Mouse (Mus musculus) limb, embryonic 11.5 days (tissue): ENCODE results near the gene Slc17a1. TPM values are rescaled to one million over a fixed set of nuclear protein-coding genes. Genes with fewer than 3 reads are reported as not detected.

ENCODE experiments used
- ATAC-seq: fragments of 200-750 bp; cut with Nextera tagmentation; 2 replicates; pipeline ENCODE4 v1.8.0; 2017; ENCODE audit warnings: low read depth; ENCODE audit not compliant: insufficient number of reproducible peaks, low FRiP score, low TSS enrichment
- DNase-seq: peaks from one replicate; pipeline ENCODE4 v3.0.0-alpha.2; 2015; ENCODE audit warnings: low spot score
- H3K27ac ChIP-seq: fragments of 300-500 bp; sonication (generic); replicated peaks from 2 replicates; pipeline ENCODE4 v1.5.1; 2014; ENCODE audit warnings: low read depth, mild to moderate bottlenecking, low read length
- H3K27me3 ChIP-seq: fragments of 300-500 bp; sonication (generic); 2 replicates; pipeline ENCODE4 v1.6.1; 2014; ENCODE audit warnings: mild to moderate bottlenecking, low read length, mixed read lengths; ENCODE audit not compliant: control insufficient read depth, insufficient read depth
- H3K36me3 ChIP-seq: fragments of 300-500 bp; sonication (generic); 2 replicates; pipeline ENCODE4 v1.6.1; 2014; ENCODE audit warnings: mild to moderate bottlenecking, low read length, moderate library complexity, mixed read lengths; ENCODE audit not compliant: control insufficient read depth, insufficient read depth
- H3K4me1 ChIP-seq: fragments of 300-500 bp; sonication (generic); 2 replicates; pipeline ENCODE4 v1.6.1; 2014; ENCODE audit warnings: low read length, mixed read lengths; ENCODE audit not compliant: control insufficient read depth, insufficient read depth
- H3K4me2 ChIP-seq: fragments of 300-500 bp; sonication (generic); 2 replicates; pipeline ENCODE4 v1.6.1; 2014; ENCODE audit warnings: low read depth, mild to moderate bottlenecking, moderate library complexity; ENCODE audit not compliant: severe bottlenecking
- H3K4me3 ChIP-seq: fragments of 300-500 bp; sonication (generic); 2 replicates; pipeline ENCODE4 v1.5.1; 2014; ENCODE audit warnings: low read depth, low read length
- H3K9ac ChIP-seq: fragments of 300-500 bp; sonication (generic); 2 replicates; pipeline ENCODE4 v1.6.1; 2014; ENCODE audit warnings: mild to moderate bottlenecking, low read length
- H3K9me3 ChIP-seq: fragments of 300-500 bp; sonication (generic); 2 replicates; pipeline ENCODE4 v1.6.1; 2016; ENCODE audit warnings: low read length; ENCODE audit not compliant: control insufficient read depth
- WGBS: fragments of 180-500 bp; shearing (Covaris S2); extraction: QIAGEN DNeasy Blood & Tissue Kit; methylation state at CpG from one replicate; pipeline ENCODE4 v1.1.7; 2014; 5-methylcytosine and 5-hydroxymethylcytosine counted together
- polyA plus RNA-seq: library from polyadenylated mRNA; unstranded; fragments of >200 nt; fragmentation: Nextera tagmentation; extraction: Ambion mirVana; gene quantifications from 2 replicates; pipeline ENCODE4 v1.2.1, GENCODE M21; 2014

Slc17a1 gene
- polyA plus RNA-seq, 1 experiment from 2014 or later: not detected

GRCm38 (mm10) chr13:23849299-23849698 lies 18.3 kb upstream of the Slc17a1 start:
- Histone ChIP-seq H3K9ac (no peak overlapping the region), H3K27me3 (no peaks in the 10 kb centered on the region), H3K27ac (no peak overlapping the region), H3K4me2 (no peak overlapping the region), H3K36me3 (no peaks in the 10 kb centered on the region), H3K4me3 (no peak overlapping the region), H3K9me3 (no peaks in the 10 kb centered on the region), H3K4me1 (no peaks in the 10 kb centered on the region; the same call in 1 of the 2 replicates)
- no peak for ATAC-seq
- no peak for DNase-seq
- 89% methylated on average over 2 of the region's 2 CpGs for WGBS

- Histone ChIP-seq H3K36me3 (no peaks in the 10 kb centered on the region), H3K4me3 (no peak overlapping the region), H3K9me3 (no peaks in the 10 kb centered on the region), H3K4me2 (no peak overlapping the region), H3K27ac (no peak overlapping the region), H3K4me1 (no peaks in the 10 kb centered on the region), H3K27me3 (no peaks in the 10 kb centered on the region), H3K9ac (no peak overlapping the region)
- ATAC-seq: no peak
- WGBS: 71% methylated on average over 3 of the region's 3 CpGs
- DNase-seq: no peak
Observed at GRCm38 (mm10) chr13:23856401-23856800, 11.1 kb upstream of the Slc17a1 start.

DNA sequence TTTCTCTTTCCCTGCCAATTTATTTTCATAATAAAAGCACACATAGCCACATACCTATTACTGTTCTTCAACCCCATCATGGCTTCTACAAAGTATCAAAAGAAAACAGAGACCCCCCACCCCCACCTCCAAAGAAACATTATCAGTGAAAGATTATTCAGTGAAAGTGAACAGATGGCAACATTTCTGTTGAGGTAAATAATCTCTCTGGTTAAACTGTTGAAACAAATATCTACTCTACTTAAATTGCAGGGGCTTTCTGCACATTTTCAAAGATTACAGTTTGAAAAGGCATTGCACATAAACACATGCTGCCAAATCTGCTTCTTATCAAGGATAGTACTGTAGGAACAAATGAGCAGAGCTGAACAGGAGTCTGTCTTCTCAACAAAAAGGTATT lies 5.7 kb upstream of the Slc17a1 start:
- H3K27ac ChIP-seq: no peak overlapping the region
- H3K36me3 ChIP-seq: no peaks in the 10 kb centered on the region
- no peak for DNase-seq
- H3K4me3 ChIP-seq: no peak overlapping the region
- ATAC-seq: no peak
- H3K9ac ChIP-seq: no peak overlapping the region
- no peak overlapping the region for H3K4me2 ChIP-seq
- no peaks in the 10 kb centered on the region for H3K9me3 ChIP-seq
- H3K4me1 ChIP-seq: no peaks in the 10 kb centered on the region
- no peaks in the 10 kb centered on the region for H3K27me3 ChIP-seq

- no peak for DNase-seq
- no peak overlapping the region for H3K4me2 ChIP-seq
- WGBS: 93% methylated on average over 9 of the region's 9 CpGs
Observed at GRCm38 (mm10) chr13:23864711-23865110, 2.8 kb upstream of the Slc17a1 start.

GRCm38 (mm10) chr13:23866086-23866710 lies 1.4 kb upstream of the Slc17a1 start:
- no peak overlapping the region for H3K9ac ChIP-seq
- H3K4me1 ChIP-seq: no peaks in the 10 kb centered on the region
- ATAC-seq: no peak
- H3K4me2 ChIP-seq: no peak overlapping the region
- no peak overlapping the region for H3K4me3 ChIP-seq
- H3K27me3 ChIP-seq: no peaks in the 10 kb centered on the region
- H3K27ac ChIP-seq: no peak overlapping the region
- WGBS: 82% methylated on average over 9 of the region's 9 CpGs
- DNase-seq: no peak
- H3K36me3 ChIP-seq: no peaks in the 10 kb centered on the region
- no peaks in the 10 kb centered on the region for H3K9me3 ChIP-seq

More at GRCm38 (mm10) chr13:23864711-23865110, 2.8 kb upstream of the Slc17a1 start:
- Histone ChIP-seq H3K4me1 (no peaks in the 10 kb centered on the region), H3K27ac (no peak overlapping the region), H3K27me3 (no peaks in the 10 kb centered on the region), H3K9ac (no peak overlapping the region), H3K4me3 (no peak overlapping the region), H3K9me3 (no peaks in the 10 kb centered on the region), H3K36me3 (no peaks in the 10 kb centered on the region)
- no peak for ATAC-seq

DNA sequence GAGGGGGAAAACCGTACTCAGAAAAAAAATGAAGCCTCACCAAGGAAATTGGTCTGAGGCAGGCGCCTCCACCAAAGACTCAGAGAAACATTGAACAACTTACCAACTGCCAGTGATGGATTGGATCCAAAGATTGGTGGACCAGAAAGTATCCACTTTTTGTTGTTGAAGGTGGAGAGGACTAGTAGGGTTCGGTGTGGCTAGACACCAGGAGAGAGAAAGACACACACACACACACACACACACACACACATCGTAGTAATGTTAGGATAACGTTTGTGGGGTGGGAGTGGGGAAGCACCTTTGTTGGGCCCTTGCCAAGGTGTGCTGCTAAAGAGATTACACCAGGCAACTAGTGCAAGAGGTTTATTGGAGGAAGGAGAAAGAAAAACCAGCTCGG lies 550 bp upstream of the Slc17a1 start:
- no peak overlapping the region for H3K4me2 ChIP-seq
- no peak overlapping the region for H3K9ac ChIP-seq
- 90% methylated on average over 6 of the region's 6 CpGs for WGBS
- no peaks in the 10 kb centered on the region for H3K36me3 ChIP-seq
- no peak for ATAC-seq
- DNase-seq: no peak
- no peak overlapping the region for H3K4me3 ChIP-seq
- H3K27me3 ChIP-seq: no peaks in the 10 kb centered on the region
- no peaks in the 10 kb centered on the region for H3K4me1 ChIP-seq
- H3K27ac ChIP-seq: no peak overlapping the region
- H3K9me3 ChIP-seq: no peaks in the 10 kb centered on the region

DNA sequence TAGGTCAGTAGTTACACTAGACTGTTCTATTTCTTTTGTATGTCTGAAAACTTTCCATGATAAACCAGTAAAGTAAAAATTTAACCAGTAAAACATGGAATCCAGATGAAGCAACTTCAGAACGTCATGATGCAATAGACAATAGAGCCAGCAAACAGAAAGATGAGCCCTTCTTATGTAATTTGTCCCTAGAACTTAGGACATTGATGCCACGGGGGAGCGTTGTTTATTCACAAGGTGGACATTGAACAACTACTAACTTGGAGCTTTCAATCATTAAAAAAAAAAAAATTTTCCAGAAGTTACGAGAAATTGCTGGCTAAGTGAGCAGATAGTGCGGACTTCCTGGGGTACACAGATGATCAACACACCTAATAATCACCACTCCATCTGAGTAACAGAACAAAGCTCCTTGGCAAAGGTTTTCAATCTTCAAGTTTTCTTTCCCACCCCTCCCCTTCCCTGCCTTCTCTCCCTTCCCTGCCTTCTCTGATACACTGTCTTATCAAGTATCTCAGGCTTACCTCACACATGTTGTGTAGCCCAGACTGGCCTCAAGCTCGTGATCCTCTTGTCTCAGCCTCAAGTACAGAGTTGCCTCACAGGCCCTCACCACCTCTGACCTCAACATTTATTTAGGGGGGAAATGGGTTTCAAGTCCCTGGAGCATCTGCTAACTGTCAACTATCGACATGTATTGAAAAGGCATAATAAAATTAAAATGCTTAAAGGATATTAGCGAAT lies 1.4 kb downstream of the Slc17a1 start:
- DNase-seq: no peak
- H3K36me3 ChIP-seq: no peaks in the 10 kb centered on the region
- H3K9me3 ChIP-seq: no peaks in the 10 kb centered on the region
- H3K27me3 ChIP-seq: no peaks in the 10 kb centered on the region
- no peak overlapping the region for H3K27ac ChIP-seq
- H3K4me1 ChIP-seq: no peaks in the 10 kb centered on the region
- no peak overlapping the region for H3K4me3 ChIP-seq
- H3K9ac ChIP-seq: no peak overlapping the region
- 92% methylated on average over 8 of the region's 8 CpGs for WGBS
- H3K4me2 ChIP-seq: no peak overlapping the region
- ATAC-seq: no peak

GRCm38 (mm10) chr13:23869996-23870395 lies 2.4 kb downstream of the Slc17a1 start:
- 85% methylated on average over 3 of the region's 3 CpGs for WGBS
- DNase-seq: no peak
- no peaks in the 10 kb centered on the region for H3K27me3 ChIP-seq

More at GRCm38 (mm10) chr13:23869996-23870395, 2.4 kb downstream of the Slc17a1 start:
- H3K27ac ChIP-seq: no peak overlapping the region
- no peak for ATAC-seq
- H3K36me3 ChIP-seq: no peaks in the 10 kb centered on the region
- H3K4me2 ChIP-seq: no peak overlapping the region
- no peak overlapping the region for H3K9ac ChIP-seq
- H3K4me3 ChIP-seq: no peak overlapping the region
- no peaks in the 10 kb centered on the region for H3K4me1 ChIP-seq
- H3K9me3 ChIP-seq: no peaks in the 10 kb centered on the region
